Mouse (Mus musculus) forebrain, embryonic 13.5 days (tissue): Measurements from ENCODE around the gene L1cam. TPM values are rescaled to one million over a fixed set of nuclear protein-coding genes. Genes with fewer than 3 reads are reported as not detected.
A peak's percentile ranks its signal among the peaks of the same experiment; 100 is the strongest.

ENCODE experiments used
- ATAC-seq: fragments of 200-750 bp; cut with Nextera tagmentation; 2 replicates; pipeline ENCODE4 v1.8.0; 2017
- H3K27ac ChIP-seq: fragments of 300-500 bp; sonication (generic); 2 replicates; pipeline ENCODE4 v1.5.1; 2015; ENCODE audit warnings: inconsistent platforms, mild to moderate bottlenecking, moderate library complexity
- H3K27me3 ChIP-seq: fragments of 300-500 bp; sonication (generic); 2 replicates; pipeline ENCODE4 v1.6.1; 2015; ENCODE audit warnings: mild to moderate bottlenecking, inconsistent platforms
- H3K36me3 ChIP-seq: fragments of 300-500 bp; sonication (generic); 2 replicates; pipeline ENCODE4 v1.6.1; 2015; ENCODE audit warnings: mild to moderate bottlenecking, inconsistent platforms; ENCODE audit not compliant: poor library complexity, severe bottlenecking
- H3K4me1 ChIP-seq: fragments of 300-500 bp; sonication (generic); 2 replicates; pipeline ENCODE4 v1.6.1; 2015; ENCODE audit warnings: inconsistent platforms
- H3K4me2 ChIP-seq: fragments of 300-500 bp; sonication (generic); 2 replicates; pipeline ENCODE4 v1.6.1; 2015; ENCODE audit warnings: inconsistent platforms, mild to moderate bottlenecking, moderate library complexity
- H3K4me3 ChIP-seq: fragments of 300-500 bp; sonication (generic); 2 replicates; pipeline ENCODE4 v1.5.1; 2015; ENCODE audit warnings: mild to moderate bottlenecking, inconsistent platforms
- H3K9ac ChIP-seq: fragments of 300-500 bp; sonication (generic); 2 replicates; pipeline ENCODE4 v1.6.1; 2015; ENCODE audit warnings: mild to moderate bottlenecking, inconsistent platforms
- H3K9me3 ChIP-seq: fragments of 300-500 bp; sonication (generic); replicated peaks from 2 replicates; pipeline ENCODE4 v1.6.1; 2016; ENCODE audit warnings: inconsistent platforms
- WGBS: fragments of 180-500 bp; shearing (Covaris S2); methylation state at CpG from one replicate; pipeline ENCODE4 v1.1.7; 2015; 5-methylcytosine and 5-hydroxymethylcytosine counted together
- polyA plus RNA-seq: library from polyadenylated mRNA; unstranded; fragments of >200 nt; fragmentation: Nextera tagmentation; extraction: Ambion mirVana; gene quantifications from 2 replicates; pipeline ENCODE4 v1.2.1, GENCODE M21; 2015

Gene L1cam
- 42.7 and 45.4 TPM in 2 replicates for polyA plus RNA-seq

DNA sequence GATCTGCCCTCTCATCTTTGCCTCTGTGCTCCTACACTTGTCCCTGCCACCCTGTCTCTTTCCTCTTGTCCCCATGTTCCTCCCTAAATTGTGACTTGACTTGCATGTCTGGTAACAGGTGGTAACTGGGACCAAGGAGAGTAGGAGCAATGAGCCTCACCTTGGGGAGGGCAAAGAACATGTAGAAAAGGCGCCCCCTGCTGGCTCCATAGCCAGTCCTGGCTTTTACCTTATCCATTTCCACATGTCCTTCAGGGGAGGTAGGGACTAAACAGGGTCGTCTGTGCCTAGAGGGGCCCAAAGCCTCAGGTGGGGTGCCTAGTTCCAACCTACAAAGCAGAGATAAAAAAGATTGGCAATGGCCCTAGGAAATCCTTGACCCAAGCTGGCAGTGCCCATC is at the start of gene L1cam:
Gene L1cam (minus strand): TSS at position 387 of the 400 bp plus-strand sequence.
- Histone ChIP-seq H3K4me1 (no peaks in the 10 kb centered on the region), H3K4me3 (no peak within 1 kb of the TSS), H3K36me3 (no peaks in the 10 kb centered on the region), H3K27me3 (no peaks in the 10 kb centered on the region), H3K27ac (no peak within 1 kb of the TSS), H3K4me2 (no peak within 1 kb of the TSS), H3K9ac (no peak within 1 kb of the TSS), H3K9me3 (no peaks in the 10 kb centered on the region)
- no peak for ATAC-seq
- WGBS, result 25% methylated on average over 2 of the region's 2 CpGs

DNA sequence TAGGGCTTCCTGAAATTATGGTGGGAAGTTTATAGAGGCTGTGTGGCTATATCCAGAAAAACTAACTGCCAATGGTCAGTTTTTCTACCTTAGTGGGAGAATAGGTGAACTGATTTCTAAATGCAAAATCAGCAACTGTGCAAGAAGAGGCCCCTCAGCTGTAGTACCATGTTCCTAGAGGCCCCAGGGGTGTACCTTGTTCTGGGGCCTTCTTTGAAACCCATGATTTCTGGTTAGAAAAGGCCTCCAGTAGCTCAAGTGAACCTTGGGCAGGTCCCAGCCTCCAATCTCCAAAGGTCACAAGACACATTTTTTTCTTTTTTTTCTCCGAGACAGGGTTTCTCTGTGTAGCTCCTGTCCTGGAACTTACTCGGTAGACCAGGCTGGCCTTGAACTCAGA is 46.4 kb upstream of the L1cam start:
- H3K4me3 ChIP-seq, result no peak overlapping the region
- no peak overlapping the region for H3K4me2 ChIP-seq
- ATAC-seq, result no peak
- H3K4me1 ChIP-seq, result no peaks in the 10 kb centered on the region
- H3K9me3 ChIP-seq, result no peaks in the 10 kb centered on the region
- H3K36me3 ChIP-seq, result peaks cover 63% of the 10 kb centered on the region
- 76% methylated on average over 2 of the region's 2 CpGs for WGBS
- H3K27ac ChIP-seq, result no peak overlapping the region
- H3K9ac ChIP-seq, result no peak overlapping the region
- no peaks in the 10 kb centered on the region for H3K27me3 ChIP-seq

DNA sequence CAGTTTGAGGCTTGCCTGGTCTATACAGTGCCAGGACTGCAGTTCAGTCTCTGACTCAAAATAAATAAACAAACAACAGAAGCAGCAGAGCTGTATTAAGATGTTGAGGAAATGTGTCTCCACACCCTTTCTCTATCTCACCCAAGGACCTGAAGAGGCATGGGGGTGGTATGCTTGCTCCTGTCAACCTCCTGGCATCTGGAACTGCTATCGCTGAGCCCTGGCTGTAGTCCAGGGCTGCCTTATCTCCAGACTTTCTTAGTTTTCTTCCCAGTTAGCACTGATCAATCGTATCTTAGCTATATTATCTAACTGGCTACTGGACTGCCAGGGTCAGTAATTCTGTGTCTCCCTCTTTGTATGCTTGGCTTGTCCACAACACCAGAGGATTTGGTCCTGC is 46.0 kb upstream of the L1cam start:
- no peak overlapping the region for H3K4me2 ChIP-seq
- H3K9me3 ChIP-seq, result no peaks in the 10 kb centered on the region
- H3K36me3 ChIP-seq, result peaks cover 58% of the 10 kb centered on the region
- no peak overlapping the region for H3K27ac ChIP-seq
- H3K4me3 ChIP-seq, result no peak overlapping the region
- ATAC-seq, result no peak
- no peaks in the 10 kb centered on the region for H3K4me1 ChIP-seq
- H3K27me3 ChIP-seq, result no peaks in the 10 kb centered on the region
- H3K9ac ChIP-seq, result no peak overlapping the region
- WGBS, result 86% methylated on average over 2 of the region's 2 CpGs

DNA sequence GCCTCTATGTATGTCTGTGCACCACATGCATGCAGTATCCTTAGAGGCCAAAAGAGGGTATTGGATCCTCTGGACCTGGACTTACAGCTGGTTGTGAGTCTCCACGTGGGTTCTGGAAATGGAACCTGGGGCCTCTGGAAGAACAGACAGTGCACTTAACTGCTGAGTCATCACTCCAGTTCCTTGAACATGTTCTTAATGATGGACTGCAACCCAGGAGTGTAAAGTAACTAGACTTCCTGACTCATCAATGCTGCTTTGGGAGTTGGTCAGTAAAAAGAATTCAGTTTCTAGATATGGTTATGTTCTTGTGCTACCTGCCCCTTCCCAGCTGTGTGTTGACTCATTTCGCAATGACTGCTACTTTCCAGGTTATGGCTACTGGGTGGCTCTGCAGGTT is 36.0 kb upstream of the L1cam start:
- Histone ChIP-seq H3K9me3 (no peaks in the 10 kb centered on the region), H3K4me2 (no peak overlapping the region), H3K27me3 (no peaks in the 10 kb centered on the region), H3K4me3 (no peak overlapping the region), H3K4me1 (no peaks in the 10 kb centered on the region), H3K36me3 (no peaks in the 10 kb centered on the region), H3K9ac (no peak overlapping the region), H3K27ac (no peak overlapping the region)
- ATAC-seq, result no peak
- WGBS, result 82% methylated on average over 2 of the region's 2 CpGs

DNA sequence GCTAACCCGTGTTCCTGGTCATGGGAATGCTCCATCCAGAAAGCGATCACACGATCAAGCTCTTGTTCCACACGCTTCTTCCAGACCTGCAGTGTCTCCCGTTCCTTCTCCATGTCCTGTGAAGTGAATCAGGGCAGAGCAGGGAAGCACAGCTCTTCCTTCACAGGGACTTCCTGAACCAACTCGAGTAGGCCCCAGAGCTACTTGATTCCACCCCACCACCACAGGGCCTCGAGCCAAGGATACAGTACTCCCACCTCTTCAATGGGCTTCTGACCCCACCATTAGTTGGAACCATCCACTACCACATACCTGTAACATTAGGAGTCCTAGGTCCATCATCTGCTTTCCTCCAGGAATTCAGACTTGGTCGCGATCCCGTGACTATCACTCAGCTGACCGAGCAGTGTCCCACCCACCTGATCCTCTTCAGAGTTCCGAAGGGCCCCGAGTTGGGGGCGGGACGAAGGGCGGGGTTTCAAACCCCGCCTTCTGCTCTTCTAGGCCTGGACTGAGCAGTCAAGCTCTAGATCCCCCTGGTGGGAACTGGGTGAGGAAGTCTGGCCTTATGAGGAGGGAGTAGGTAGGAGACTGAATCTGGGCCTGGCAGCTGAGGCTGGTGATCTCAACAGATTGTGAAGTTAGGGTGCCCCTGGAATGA is 34.6 kb upstream of the L1cam start, which contains the start of gene Renbp:
Gene Renbp (minus strand): TSS at position 449 of the 661 bp plus-strand sequence.
- Histone ChIP-seq H3K4me3 (no peak within 1 kb of the TSS), H3K27ac (no peak within 1 kb of the TSS), H3K4me1 (no peaks in the 10 kb centered on the region), H3K36me3 (no peaks in the 10 kb centered on the region), H3K9ac (no peak within 1 kb of the TSS), H3K27me3 (no peaks in the 10 kb centered on the region), H3K9me3 (no peaks in the 10 kb centered on the region), H3K4me2 (peak within 1 kb of the TSS; percentile 32)
- WGBS, result 39% methylated on average over 17 of the region's 17 CpGs
- ATAC-seq, result peak; percentile 53; the same call in 1 of the 2 replicates

DNA sequence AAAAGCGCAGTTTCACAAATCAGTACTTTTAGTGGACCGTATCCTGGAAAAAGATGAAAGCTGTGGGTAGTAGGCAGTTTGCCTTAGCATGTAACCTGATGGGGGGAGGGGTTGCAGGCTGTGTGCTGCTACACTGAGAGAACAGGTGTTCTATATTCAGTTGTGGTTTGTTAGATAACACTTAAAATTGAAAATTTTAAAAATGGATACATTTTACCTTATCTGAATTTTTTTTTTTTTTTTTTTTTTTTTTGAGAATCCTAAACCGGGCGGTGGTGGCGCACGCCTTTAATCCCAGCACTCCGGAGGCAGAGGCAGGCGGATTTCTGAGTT is 26.6 kb upstream of the L1cam start:
- no peak for ATAC-seq
- peak overlapping the region; percentile 67 for H3K4me2 ChIP-seq
- no peaks in the 10 kb centered on the region for H3K27me3 ChIP-seq
- peak overlapping the region; percentile 54 for H3K9ac ChIP-seq
- H3K36me3 ChIP-seq, result peaks cover 25% of the 10 kb centered on the region; the same call in 1 of the 2 replicates
- no peak overlapping the region for H3K27ac ChIP-seq
- H3K4me3 ChIP-seq, result peak overlapping the region; percentile 56
- peaks cover 8% of the 10 kb centered on the region for H3K4me1 ChIP-seq
- no peaks in the 10 kb centered on the region for H3K9me3 ChIP-seq
- WGBS, result 80% methylated on average over 8 of the region's 8 CpGs

DNA sequence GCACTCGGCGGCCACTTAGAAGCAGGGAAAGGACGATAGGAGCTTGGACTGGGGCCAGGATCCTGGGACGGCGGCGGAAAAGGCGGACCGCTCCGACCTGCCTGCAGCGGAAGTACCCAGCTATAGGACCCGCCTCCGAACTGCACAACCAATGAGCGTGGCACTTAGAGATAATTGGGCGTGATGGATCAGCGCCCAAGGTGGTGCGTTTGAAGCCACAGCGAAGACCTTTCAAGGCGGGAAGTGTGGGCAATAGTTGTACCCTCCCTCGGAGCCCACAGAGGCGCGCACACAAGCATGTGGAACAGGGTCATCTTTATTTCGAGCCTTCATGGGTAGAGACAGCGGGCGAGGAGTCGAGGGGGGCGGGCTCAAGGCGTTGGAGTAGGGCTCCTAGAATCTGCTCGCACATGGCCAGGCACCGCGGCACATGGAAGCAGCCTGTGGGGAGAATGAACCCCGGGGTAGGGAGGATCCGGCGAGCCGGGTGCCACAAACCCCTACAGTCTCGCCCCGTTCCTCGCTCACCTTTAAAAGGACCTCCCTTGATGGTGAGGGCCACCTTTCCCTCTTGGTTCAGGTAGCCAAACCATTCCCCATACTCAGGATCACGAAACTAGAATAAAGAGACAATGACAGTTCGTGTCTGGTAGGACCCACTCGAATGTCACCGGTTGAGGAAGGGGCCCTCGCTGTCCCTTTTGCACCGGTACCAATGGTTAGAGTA is 26.1 kb upstream of the L1cam start, which contains the start of the genes Arhgap4 and Naa10:
Gene Arhgap4 (minus strand): TSS at position 48 of the 727 bp plus-strand sequence.
Gene Naa10 (minus strand): TSS at position 122 of the 727 bp plus-strand sequence.
- Histone ChIP-seq H3K4me3 (peak within 1 kb of the TSS; percentile 56), H3K36me3 (peaks cover 30% of the 10 kb centered on the region; the same call in 1 of the 2 replicates), H3K4me1 (peaks cover 8% of the 10 kb centered on the region), H3K9ac (peak within 1 kb of the TSS; percentile 75), H3K9me3 (no peaks in the 10 kb centered on the region), H3K27me3 (no peaks in the 10 kb centered on the region), H3K27ac (peak within 1 kb of the TSS; percentile 69), H3K4me2 (peak within 1 kb of the TSS; percentile 67)
- 27% methylated on average over 41 of the region's 43 CpGs for WGBS
- peak; percentile 99 for ATAC-seq

DNA sequence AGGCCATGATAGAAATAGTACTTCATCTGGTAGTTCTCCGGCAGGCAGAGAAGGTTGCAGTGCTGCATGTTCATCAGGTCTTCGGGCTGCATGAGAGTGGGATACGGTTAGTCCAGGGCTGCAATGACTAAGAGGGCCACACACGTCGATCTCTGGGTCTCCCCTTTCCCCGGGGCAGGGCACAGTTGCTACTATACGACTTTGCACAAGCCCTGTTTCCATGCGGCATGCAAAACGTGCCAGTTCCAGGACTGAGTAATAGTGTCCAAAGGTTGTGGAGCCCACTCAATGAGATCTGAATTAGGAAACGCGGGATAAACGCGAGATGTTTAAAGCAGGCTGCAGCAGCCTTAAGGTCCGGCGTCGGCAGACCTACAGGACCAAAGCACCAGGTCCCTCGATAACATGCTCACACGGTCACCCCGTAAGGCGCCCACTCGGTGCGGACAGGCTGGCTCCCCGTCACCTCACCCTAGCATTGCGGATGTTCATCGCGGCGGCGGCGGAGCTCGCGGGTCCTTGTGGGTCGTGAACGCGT is 25.4 kb upstream of the L1cam start:
- peak overlapping the region; percentile 67 for H3K4me2 ChIP-seq
- peak overlapping the region; percentile 75 for H3K9ac ChIP-seq
- H3K36me3 ChIP-seq, result peaks cover 35% of the 10 kb centered on the region; the same call in 1 of the 2 replicates
- peak; percentile 58 for ATAC-seq
- H3K4me1 ChIP-seq, result peaks cover 8% of the 10 kb centered on the region
- no peaks in the 10 kb centered on the region for H3K9me3 ChIP-seq
- peak overlapping the region; percentile 56 for H3K4me3 ChIP-seq
- H3K27ac ChIP-seq, result peak overlapping the region; percentile 61
- 28% methylated on average over 34 of the region's 34 CpGs for WGBS
- H3K27me3 ChIP-seq, result no peaks in the 10 kb centered on the region

DNA sequence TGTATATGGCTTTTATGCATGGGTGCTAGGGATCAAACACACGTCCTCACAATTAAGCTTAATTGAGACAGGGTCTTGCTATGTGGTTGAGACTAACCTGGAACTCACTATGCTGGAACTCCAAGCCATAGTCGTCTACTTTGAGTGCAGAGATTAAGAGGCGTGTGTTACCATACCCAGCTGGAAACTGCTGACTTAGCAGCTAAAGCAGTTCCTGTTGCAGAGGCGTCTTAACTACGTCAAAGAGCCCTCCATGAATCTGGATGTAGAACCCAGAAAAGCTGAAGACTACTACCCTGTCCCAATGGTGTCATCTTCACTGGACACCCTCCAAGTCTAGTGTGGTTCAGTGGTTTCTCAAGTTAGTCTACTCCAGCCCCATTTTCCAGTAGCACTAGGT is 22.7 kb upstream of the L1cam start:
- Histone ChIP-seq H3K4me2 (no peak overlapping the region), H3K9ac (no peak overlapping the region), H3K4me3 (no peak overlapping the region), H3K27ac (no peak overlapping the region), H3K9me3 (no peaks in the 10 kb centered on the region), H3K27me3 (no peaks in the 10 kb centered on the region), H3K36me3 (peaks cover 35% of the 10 kb centered on the region; the same call in 1 of the 2 replicates), H3K4me1 (peaks cover 11% of the 10 kb centered on the region)
- no peak for ATAC-seq
- WGBS, result 90% methylated on average over 5 of the region's 5 CpGs

DNA sequence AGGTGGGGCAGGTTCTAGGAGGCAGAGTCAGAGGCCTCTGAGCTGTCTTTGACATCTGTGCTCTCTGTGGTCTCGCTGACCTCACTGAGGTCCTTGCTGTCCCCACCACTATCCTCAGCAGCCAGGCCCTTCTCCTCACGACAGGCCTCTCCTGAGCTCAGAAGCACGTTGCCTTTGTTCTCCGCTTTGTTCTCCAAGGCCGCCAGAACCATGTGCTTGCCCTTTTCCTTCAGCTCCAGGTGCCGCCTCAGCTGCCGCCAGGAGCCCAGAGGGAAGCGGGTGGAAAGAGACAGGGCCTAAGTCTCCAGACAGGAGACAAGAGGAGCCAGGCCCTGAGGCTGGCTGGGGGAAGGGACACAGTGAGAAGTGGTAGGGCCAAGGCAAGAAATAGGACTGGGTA is 21.0 kb upstream of the L1cam start:
- 71% methylated on average over 8 of the region's 8 CpGs for WGBS
- Histone ChIP-seq H3K9ac (no peak overlapping the region), H3K36me3 (peaks cover 35% of the 10 kb centered on the region; the same call in 1 of the 2 replicates), H3K9me3 (no peaks in the 10 kb centered on the region), H3K4me3 (no peak overlapping the region), H3K27ac (no peak overlapping the region), H3K27me3 (no peaks in the 10 kb centered on the region), H3K4me1 (peaks cover 11% of the 10 kb centered on the region), H3K4me2 (no peak overlapping the region)
- ATAC-seq, result no peak

DNA sequence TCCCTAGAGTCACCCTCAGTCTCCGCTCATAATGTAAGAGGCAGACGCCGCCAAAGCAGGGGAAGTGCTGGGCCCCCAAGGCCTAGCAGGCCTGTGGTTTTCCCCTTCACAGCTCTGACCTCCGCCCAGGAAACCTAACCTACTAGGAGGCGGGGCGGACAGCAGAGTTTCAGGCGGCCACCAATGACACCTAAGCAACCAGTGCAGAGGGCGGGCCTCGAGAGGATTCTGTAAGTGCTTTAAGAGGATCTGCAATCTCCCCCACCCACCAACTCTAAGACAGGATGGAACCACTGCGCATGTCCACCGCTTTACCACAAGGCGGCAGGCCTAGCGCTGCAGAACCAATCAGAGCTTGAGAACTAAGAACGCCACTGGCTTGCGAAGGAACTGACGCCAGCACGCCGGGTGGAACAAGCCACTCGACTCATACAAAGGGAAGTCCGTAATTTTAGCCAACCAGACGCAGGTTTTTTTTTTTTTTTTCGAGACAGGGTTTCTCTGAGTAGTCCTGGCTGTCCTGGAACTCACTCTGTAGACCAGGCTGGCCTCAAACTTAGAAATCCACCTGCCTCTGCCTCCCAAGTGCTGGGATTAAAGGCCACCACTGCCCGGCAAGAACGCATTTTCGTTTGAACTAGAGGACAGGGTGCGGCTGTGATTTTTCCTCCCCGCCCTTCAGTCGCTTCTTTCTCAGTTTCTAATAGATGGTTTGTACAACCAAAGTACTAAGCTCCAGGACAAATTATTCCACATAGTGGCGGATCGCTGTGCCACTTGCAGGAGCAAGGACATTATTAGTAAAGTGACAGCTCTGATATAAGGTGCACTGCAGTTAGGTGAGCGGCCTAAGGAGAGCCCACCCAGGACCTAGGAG is 19.2 kb upstream of the L1cam start:
- Histone ChIP-seq H3K36me3 (peaks cover 35% of the 10 kb centered on the region; the same call in 1 of the 2 replicates), H3K27ac (peak overlapping the region; percentile 75), H3K27me3 (no peaks in the 10 kb centered on the region), H3K4me1 (peaks cover 8% of the 10 kb centered on the region; the same call in 1 of the 2 replicates), H3K4me2 (peak overlapping the region; percentile 51), H3K9me3 (no peaks in the 10 kb centered on the region), H3K4me3 (peak overlapping the region; percentile 19), H3K9ac (0 out of 2 replicates have a peak overlapping the region, but pooled peaks have one; percentile 26)
- peak; percentile 97 for ATAC-seq
- 24% methylated on average over 31 of the region's 31 CpGs for WGBS
